Mouse (Mus musculus) heart, adult 2 months (tissue): ENCODE measurements around the gene Tnpo1.

Source experiments
- CTCF ChIP-seq: fragments of 200-600 bp; IDR thresholded peaks from 2 replicates; pipeline ENCODE4 v1.8.1; 2022; ENCODE audit warnings: antibody characterized with exemption, mild to moderate bottlenecking, moderate library complexity
- POLR2A ChIP-seq: fragments of 200-500 bp; IDR thresholded peaks from 2 replicates; pipeline ENCODE4 v1.6.1; 2011; ENCODE audit warnings: mild to moderate bottlenecking, low read depth, low read length, control low read depth; ENCODE audit not compliant: insufficient read depth

- no peak for TF ChIP-seq CTCF
- no peak for TF ChIP-seq POLR2A
Observed at GRCm38 (mm10) chr13:98958177-98958576, 32.0 kb upstream of the Tnpo1 start.
